Mouse (Mus musculus): ENCODE results near the gene Acox3. TPM values are rescaled to one million over a fixed set of nuclear protein-coding genes. Genes with fewer than 3 reads are reported as not detected.
A peak's percentile ranks its signal among the peaks of the same experiment; 100 is the strongest.

Acox3 gene
- 10 to 100 TPM; 30.5 to 41.1 TPM for total RNA-seq (2021)
- long read RNA-seq, experiment 1, partial matches to known transcripts, result 2 of 13 reads
- long read RNA-seq, experiment 1, other reads (novel, unspliced or antisense), result 7 of 13 reads
- long read RNA-seq, experiment 2, partial matches to known transcripts, result 3 of 16 reads
- long read RNA-seq, experiment 2, other reads (novel, unspliced or antisense), result 8 of 16 reads

GRCm38 (mm10) chr5:35582445-35583220, at the start of gene Acox3:
Gene Acox3, plus strand, starts transcription at chr5:35583040.
- DNase-seq, result peak; percentile 98

DNA sequence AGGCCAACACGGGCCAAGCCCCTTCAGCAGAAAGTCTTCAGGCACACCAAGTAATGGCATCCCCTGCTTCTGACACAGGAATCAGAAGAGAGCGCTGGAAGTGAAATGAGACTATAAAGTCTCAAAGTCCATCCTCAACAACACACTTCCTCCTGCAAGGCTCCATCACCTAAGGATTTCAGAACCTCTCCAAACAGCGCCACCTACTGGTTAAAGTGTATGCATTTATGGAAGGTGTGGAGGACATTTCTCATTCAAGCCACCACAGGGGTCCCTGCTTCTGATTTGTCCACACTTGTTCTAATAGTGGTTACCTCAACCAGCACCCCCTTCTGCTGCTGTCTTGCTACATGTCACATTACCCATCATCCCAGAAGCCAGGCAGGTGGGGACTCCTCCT, 46.6 kb upstream of the Acox3 start:
- DNase-seq, result no peak

GRCm38 (mm10) chr5:35537474-35537873, 45.4 kb upstream of the Acox3 start:
- no peak for DNase-seq

DNA sequence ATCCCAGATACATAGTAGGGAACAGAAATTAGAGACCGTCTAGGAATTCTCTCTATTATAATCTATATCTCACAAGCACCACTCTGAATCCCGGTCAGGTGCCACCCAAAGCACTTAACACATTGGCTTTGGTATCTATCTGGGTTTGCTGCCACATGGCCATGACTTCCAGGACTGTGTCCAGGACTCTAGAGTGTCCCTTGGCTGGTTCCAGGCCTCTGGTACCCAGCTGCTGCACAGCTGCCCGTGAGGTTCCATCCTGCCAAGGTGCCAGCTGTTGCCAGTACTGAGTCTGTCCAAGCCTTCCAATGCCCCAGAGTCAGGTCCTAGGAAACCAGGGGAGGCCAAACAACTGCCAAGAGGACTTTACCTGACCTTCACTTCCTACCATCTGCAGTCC, 44.8 kb upstream of the Acox3 start:
- peak; percentile 36 for DNase-seq

GRCm38 (mm10) chr5:35539576-35539975, 43.3 kb upstream of the Acox3 start:
- no peak for DNase-seq

GRCm38 (mm10) chr5:35540555-35540954, 42.3 kb upstream of the Acox3 start:
- DNase-seq, result no peak

DNA sequence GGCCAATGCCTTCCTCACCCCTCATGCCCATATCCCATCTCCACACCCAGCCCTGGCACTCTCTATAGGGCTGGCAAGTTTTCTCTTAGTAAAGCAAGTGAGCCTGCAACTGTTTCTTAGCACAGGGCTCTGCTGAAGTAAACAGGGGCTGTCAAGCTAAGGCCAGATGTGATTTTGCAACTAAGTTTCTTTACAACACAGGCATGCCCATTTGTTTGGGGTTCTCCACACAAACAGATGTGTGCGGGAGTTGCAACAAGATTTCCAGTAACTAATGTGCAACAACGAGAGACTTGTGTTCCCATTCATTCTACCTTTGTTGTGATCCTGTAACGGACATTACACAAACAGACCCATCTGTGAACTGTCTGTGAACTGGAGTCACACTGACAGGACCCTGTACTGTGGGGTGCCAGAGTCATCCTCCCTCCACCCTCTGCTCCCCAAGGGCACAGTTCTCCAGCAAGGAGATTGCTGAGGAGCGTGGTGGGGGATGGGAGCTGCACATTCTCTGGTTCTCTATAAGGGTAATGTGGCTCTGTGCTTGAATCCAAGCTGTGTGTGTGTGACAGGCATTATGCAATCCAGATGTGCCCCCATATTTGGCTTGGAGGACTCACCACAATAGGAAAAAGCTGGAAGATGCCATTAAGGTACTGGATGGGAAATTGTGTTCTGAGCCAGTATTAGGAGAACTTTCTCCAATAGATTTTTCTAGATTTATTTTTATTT, 41.6 kb upstream of the Acox3 start:
- no peak for DNase-seq

- no peak for DNase-seq
These were observed 36.7 kb upstream of the Acox3 start for GRCm38 (mm10) chr5:35546127-35546526.

- DNase-seq, result peak; percentile 44
These were observed 30.7 kb upstream of the Acox3 start for GRCm38 (mm10) chr5:35551855-35552837.

DNA sequence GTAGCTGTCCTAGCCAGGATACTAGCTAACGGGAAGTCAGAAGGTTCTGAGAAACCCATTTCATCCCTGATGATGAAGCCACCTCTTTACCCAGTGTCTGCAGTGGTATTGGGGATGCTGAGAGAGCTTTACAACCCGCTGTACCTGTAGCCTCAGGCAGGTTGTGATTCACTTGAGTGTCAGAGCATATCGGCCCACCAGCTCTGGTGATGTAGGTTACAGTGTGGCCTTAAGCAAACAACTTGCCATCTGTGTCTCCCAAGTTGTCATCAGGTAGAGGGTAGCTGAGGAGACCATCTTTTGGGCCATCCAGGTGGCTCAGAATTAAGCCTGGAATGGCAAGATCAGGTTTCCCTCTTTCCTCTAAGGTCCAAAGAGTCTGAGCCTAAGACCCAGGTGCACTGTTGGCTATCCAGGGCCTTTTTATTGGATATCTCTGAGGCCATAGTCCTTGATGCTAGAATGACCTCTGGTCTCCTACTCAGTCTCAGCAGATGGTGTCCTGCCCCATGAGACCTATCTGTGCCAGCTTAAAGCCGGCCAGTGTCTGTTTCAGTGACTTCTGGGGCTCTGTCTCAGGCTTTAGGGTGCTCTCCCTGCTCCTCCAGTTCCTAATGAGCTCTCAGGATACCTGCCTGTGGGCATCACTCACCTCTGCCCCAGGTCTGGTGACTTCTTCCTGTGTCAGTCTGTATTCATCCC, 29.9 kb upstream of the Acox3 start:
- no peak for DNase-seq

- no peak for DNase-seq
These were observed 26.4 kb upstream of the Acox3 start for GRCm38 (mm10) chr5:35556393-35556792.

DNA sequence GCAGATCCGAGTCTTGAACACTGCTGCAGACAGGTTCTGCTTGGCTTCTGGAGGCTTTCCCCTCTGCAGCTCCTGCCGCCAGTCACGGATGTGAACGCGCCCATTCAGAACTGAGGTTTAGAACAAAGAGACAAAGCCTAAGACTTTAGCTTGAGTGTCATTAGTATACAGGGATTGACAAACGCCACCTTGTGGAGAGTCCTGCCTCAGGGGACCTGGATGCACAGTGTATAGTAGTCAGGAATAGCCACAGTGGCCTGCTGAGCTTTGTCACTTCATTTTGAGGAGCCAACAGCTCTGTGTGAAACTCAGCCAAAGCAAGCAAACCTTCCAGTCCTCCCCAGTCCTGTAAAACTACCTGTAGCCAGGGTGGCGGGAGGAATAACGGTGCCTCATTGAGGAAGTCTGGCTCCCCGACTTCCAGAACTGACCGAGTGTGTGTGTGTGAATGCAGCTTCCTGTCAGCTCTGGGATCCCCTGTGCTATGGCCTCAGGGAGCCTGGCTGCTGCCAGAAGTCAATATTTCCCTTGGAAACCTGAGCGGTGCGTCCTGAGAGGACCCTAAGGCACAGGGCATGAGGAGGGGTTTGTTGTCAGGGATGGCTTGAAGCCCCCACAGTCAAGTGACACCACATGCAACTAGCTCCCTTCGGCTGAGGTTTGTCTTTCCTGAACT, 24.8 kb upstream of the Acox3 start:
- no peak for DNase-seq

GRCm38 (mm10) chr5:35559447-35559846, 23.4 kb upstream of the Acox3 start:
- DNase-seq, result no peak

GRCm38 (mm10) chr5:35562616-35563015, 20.2 kb upstream of the Acox3 start:
- DNase-seq, result no peak

- DNase-seq, result peak; percentile 91
These were observed 19.4 kb upstream of the Acox3 start for GRCm38 (mm10) chr5:35563449-35563848.

DNA sequence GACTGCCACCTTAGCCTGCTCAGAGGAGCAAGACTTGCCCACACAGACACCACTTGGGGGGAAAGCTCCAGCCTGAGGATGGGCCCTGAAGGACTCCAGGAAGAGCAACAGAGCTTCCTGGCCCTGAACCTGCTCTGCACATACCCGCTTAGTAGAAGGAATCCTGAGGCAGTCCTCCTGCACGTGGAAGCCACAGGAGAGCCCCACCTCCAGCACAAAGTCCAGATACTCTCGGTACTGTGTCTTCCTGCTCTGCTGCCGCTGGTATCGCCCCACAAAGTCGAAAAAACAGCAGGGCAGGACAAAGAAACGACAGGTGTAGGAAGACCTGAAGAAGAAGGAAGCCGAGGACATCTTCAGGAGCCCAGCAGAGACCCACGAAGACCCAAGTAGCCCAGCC, 17.6 kb upstream of the Acox3 start:
- no peak for DNase-seq

GRCm38 (mm10) chr5:35566632-35567031, 16.2 kb upstream of the Acox3 start:
- DNase-seq, result no peak

- no peak for DNase-seq
These were observed 11.3 kb upstream of the Acox3 start for GRCm38 (mm10) chr5:35571546-35571945.

- peak; percentile 97 for DNase-seq
These were observed 7.9 kb upstream of the Acox3 start, which contains the start of gene Trmt44 for GRCm38 (mm10) chr5:35574653-35575599. Gene Trmt44, minus strand, starts transcription at chr5:35575070.

Measured in adrenal gland, postnatal 10 days (tissue).